Mouse (Mus musculus) neural tube, embryonic 14.5 days (tissue): ENCODE results near the gene Vmn2r99. TPM values are rescaled to one million over a fixed set of nuclear protein-coding genes. Genes with fewer than 3 reads are reported as not detected.

Experiments
- ATAC-seq: fragments of 200-750 bp; cut with Nextera tagmentation; 2 replicates; pipeline ENCODE4 v1.8.0; 2017; ENCODE audit warnings: low read depth, mild to moderate bottlenecking, moderate TSS enrichment, moderate library complexity
- H3K27ac ChIP-seq: fragments of 300-500 bp; sonication (generic); 2 replicates; pipeline ENCODE4 v1.5.1; 2014; ENCODE audit warnings: low read depth, mild to moderate bottlenecking, control low read depth, low read length, moderate library complexity, mixed read lengths
- H3K27me3 ChIP-seq: fragments of 300-500 bp; sonication (generic); 2 replicates; pipeline ENCODE4 v1.6.1; 2014; ENCODE audit warnings: low read length; ENCODE audit not compliant: control insufficient read depth, insufficient read depth
- H3K36me3 ChIP-seq: fragments of 300-500 bp; sonication (generic); 2 replicates; pipeline ENCODE4 v1.6.1; 2014; ENCODE audit warnings: low read length, mixed read lengths; ENCODE audit not compliant: control insufficient read depth, insufficient read depth
- H3K4me1 ChIP-seq: fragments of 300-500 bp; sonication (generic); 2 replicates; pipeline ENCODE4 v1.6.1; 2014; ENCODE audit warnings: low read length; ENCODE audit not compliant: control insufficient read depth, insufficient read depth
- H3K4me2 ChIP-seq: fragments of 300-500 bp; sonication (generic); 2 replicates; pipeline ENCODE4 v1.6.1; 2014; ENCODE audit warnings: mild to moderate bottlenecking, low read depth, low read length, control low read depth
- H3K4me3 ChIP-seq: fragments of 300-500 bp; sonication (generic); 2 replicates; pipeline ENCODE4 v1.5.1; 2014; ENCODE audit warnings: low read depth, low read length, control low read depth, mixed read lengths
- H3K9ac ChIP-seq: fragments of 300-500 bp; sonication (generic); replicated peaks from 2 replicates; pipeline ENCODE4 v1.6.1; 2014; ENCODE audit warnings: low read depth, mild to moderate bottlenecking, control low read depth, low read length, mixed read lengths
- H3K9me3 ChIP-seq: fragments of 300-500 bp; sonication (generic); 2 replicates; pipeline ENCODE4 v1.6.1; 2016; ENCODE audit warnings: low read length; ENCODE audit not compliant: control insufficient read depth
- WGBS: fragments of 180-500 bp; shearing (Covaris S2); extraction: QIAGEN DNeasy Blood & Tissue Kit; methylation state at CpG from one replicate; pipeline ENCODE4 v1.1.7; 2014; 5-methylcytosine and 5-hydroxymethylcytosine counted together
- polyA plus RNA-seq: library from polyadenylated mRNA; unstranded; fragments of >200 nt; fragmentation: Nextera tagmentation; extraction: Ambion mirVana; gene quantifications from 2 replicates; pipeline ENCODE4 v1.2.1, GENCODE M21; 2014

The Vmn2r99 gene
- polyA plus RNA-seq, result not detected in 2 replicates

DNA sequence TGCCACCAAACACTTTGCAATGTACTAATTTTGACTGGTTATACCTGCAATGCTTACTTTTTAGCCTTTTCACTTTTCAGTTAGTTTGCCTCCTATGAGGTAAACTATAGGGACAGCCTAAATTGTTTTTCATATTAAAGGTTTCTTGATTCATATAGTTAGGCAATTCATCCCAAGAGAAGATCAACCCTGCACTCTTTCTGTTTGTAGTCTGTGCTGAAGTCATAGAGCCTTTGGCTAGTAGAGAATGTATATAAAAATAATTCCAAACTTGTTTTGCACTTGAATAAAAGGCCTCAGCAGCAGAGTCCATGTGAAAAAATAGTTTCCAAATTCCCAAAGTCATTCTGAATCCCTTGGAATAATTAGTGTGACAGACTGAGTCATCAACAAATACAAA is at the start of gene Vmn2r99:
Gene Vmn2r99 (plus strand): TSS at position 301 of the 400 bp plus-strand sequence.
- no peaks in the 10 kb centered on the region for H3K27me3 ChIP-seq

GRCm38 (mm10) chr17:19437623-19438022 is 75.9 kb downstream of the Vmn2r99 start:
- ATAC-seq, result no peak

More for the DNA sequence above, at the start of gene Vmn2r99:
- Histone ChIP-seq H3K4me3 (no peak within 1 kb of the TSS), H3K9ac (no peak within 1 kb of the TSS), H3K36me3 (no peaks in the 10 kb centered on the region), H3K27ac (no peak within 1 kb of the TSS), H3K4me1 (no peaks in the 10 kb centered on the region), H3K9me3 (no peaks in the 10 kb centered on the region; the same call in 1 of the 2 replicates), H3K4me2 (no peak within 1 kb of the TSS)
- no peak for ATAC-seq

GRCm38 (mm10) chr17:19444932-19445331 is 83.2 kb downstream of the Vmn2r99 start:
- no peaks in the 10 kb centered on the region for H3K27me3 ChIP-seq
- H3K9ac ChIP-seq, result no peak overlapping the region
- no peak for ATAC-seq
- 100% methylated on average over 1 of the region's 1 CpGs for WGBS
- H3K36me3 ChIP-seq, result no peaks in the 10 kb centered on the region
- H3K4me3 ChIP-seq, result no peak overlapping the region
- H3K4me2 ChIP-seq, result no peak overlapping the region
- no peaks in the 10 kb centered on the region for H3K4me1 ChIP-seq
- no peaks in the 10 kb centered on the region; the same call in 1 of the 2 replicates for H3K9me3 ChIP-seq
- H3K27ac ChIP-seq, result no peak overlapping the region

More at GRCm38 (mm10) chr17:19437623-19438022, 75.9 kb downstream of the Vmn2r99 start:
- Histone ChIP-seq H3K9ac (no peak overlapping the region), H3K27ac (no peak overlapping the region), H3K4me1 (no peaks in the 10 kb centered on the region), H3K9me3 (no peaks in the 10 kb centered on the region; the same call in 1 of the 2 replicates), H3K4me2 (no peak overlapping the region), H3K36me3 (no peaks in the 10 kb centered on the region), H3K27me3 (no peaks in the 10 kb centered on the region), H3K4me3 (no peak overlapping the region)
- WGBS, result 91% methylated on average over 3 of the region's 3 CpGs

Other genes starting within 250 kb of the Vmn2r99 start
- not detected in 2 replicates for gene Vmn2r100, start 142.8 kb downstream of the Vmn2r99 start, polyA plus RNA-seq
- not detected in 2 replicates for gene Vmn2r101, start 215.3 kb downstream of the Vmn2r99 start, polyA plus RNA-seq